7 mouse cellular contexts compared by ENCODE assay signal in genomic region chr1:180777289-180777659, GRCm38 (mm10). TPM values are rescaled to one million over a fixed set of nuclear protein-coding genes. Genes with fewer than 3 reads are reported as not detected.
DNase-seq lines count a peak whose midpoint lies in the region; ATAC-seq lines count a peak whose summit lies in the region.

No protein-coding gene starts in this region.

- peak overlapping the region; percentile 80 for H3K9ac ChIP-seq in neural tube, embryonic 11.5 days (ENCODE audit: low read length)
- H3K9ac ChIP-seq in forebrain, embryonic 13.5 days: peak overlapping the region; percentile 86
- H3K9ac ChIP-seq in liver, embryonic 12.5 days: peak overlapping the region; percentile 76
- H3K9ac ChIP-seq in stomach, embryonic 16.5 days (ENCODE audit: low read length): peak overlapping the region; percentile 93

- no peaks in the 10 kb centered on the region for H3K9me3 ChIP-seq in neural tube, embryonic 11.5 days (ENCODE audit: control insufficient read depth, low read length)
- 0 out of 2 replicates have a peak, but pooled peaks cover 5% of the 10 kb centered on the region for H3K9me3 ChIP-seq in forebrain, embryonic 13.5 days (replicated peaks)
- peaks cover 6% of the 10 kb centered on the region for H3K9me3 ChIP-seq in liver, embryonic 12.5 days (replicated peaks)
- H3K9me3 ChIP-seq in stomach, embryonic 16.5 days (replicated peaks; ENCODE audit: control insufficient read depth, low read length): peaks cover 3% of the 10 kb centered on the region; the same call in 1 of the 2 replicates

- peak overlapping the region; percentile 73 for H3K4me2 ChIP-seq in neural tube, embryonic 11.5 days (ENCODE audit: low read depth)
- peak overlapping the region; percentile 69 for H3K4me2 ChIP-seq in forebrain, embryonic 13.5 days
- H3K4me2 ChIP-seq in liver, embryonic 12.5 days: peak overlapping the region; percentile 92
- peak overlapping the region; percentile 80 for H3K4me2 ChIP-seq in stomach, embryonic 16.5 days (ENCODE audit: low read depth, low read length)

- no peaks in the 10 kb centered on the region for H3K4me1 ChIP-seq in neural tube, embryonic 11.5 days (ENCODE audit: control insufficient read depth, insufficient read depth, low read length)
- H3K4me1 ChIP-seq in forebrain, embryonic 13.5 days: peaks cover 22% of the 10 kb centered on the region
- peaks cover 28% of the 10 kb centered on the region for H3K4me1 ChIP-seq in liver, embryonic 12.5 days
- H3K4me1 ChIP-seq in stomach, embryonic 16.5 days (ENCODE audit: control insufficient read depth, insufficient read depth, low read length): peaks cover 26% of the 10 kb centered on the region

- H3K27me3 ChIP-seq in neural tube, embryonic 11.5 days (ENCODE audit: control insufficient read depth, insufficient read depth, low read length): no peaks in the 10 kb centered on the region
- H3K27me3 ChIP-seq in forebrain, embryonic 13.5 days: 0 out of 2 replicates have a peak, but pooled peaks cover 3% of the 10 kb centered on the region
- peaks cover 17% of the 10 kb centered on the region; the same call in 1 of the 2 replicates for H3K27me3 ChIP-seq in liver, embryonic 12.5 days (replicated peaks)
- no peaks in the 10 kb centered on the region for H3K27me3 ChIP-seq in stomach, embryonic 16.5 days (ENCODE audit: control insufficient read depth, insufficient read depth, low read length)

- peak overlapping the region; percentile 57 for H3K4me3 ChIP-seq in neural tube, embryonic 11.5 days (ENCODE audit: low read depth, low read length)
- H3K4me3 ChIP-seq in forebrain, embryonic 13.5 days: peak overlapping the region; percentile 70
- peak overlapping the region; percentile 68 for H3K4me3 ChIP-seq in liver, embryonic 12.5 days
- H3K4me3 ChIP-seq in stomach, embryonic 16.5 days (replicated peaks; ENCODE audit: low read length): peak overlapping the region; percentile 70

- intact Hi-C loops in left cerebral cortex, postnatal 25 days (cut with DNase I): loop anchor here (2.0 to 5.0 kb wide), 2 partner anchors 35 to 72 kb away; partner anchors contain the start of gene H3f3a

- no peak for DNase-seq in neural tube, embryonic 11.5 days (ENCODE audit: low spot score)
- no peak for DNase-seq in neural tube, embryonic 10.5 days (ENCODE audit: extremely low spot score, low spot score)
- DNase-seq in ovary, postnatal 14 days (ENCODE audit: low spot score): no peak
- no peak for DNase-seq in left cerebral cortex, postnatal 25 days (ENCODE audit: low spot score in 2 of 2)

- no peaks in the 10 kb centered on the region for H3K36me3 ChIP-seq in neural tube, embryonic 11.5 days (ENCODE audit: control insufficient read depth, insufficient read depth, low read length)
- H3K36me3 ChIP-seq in forebrain, embryonic 13.5 days (ENCODE audit: poor library complexity, severe bottlenecking): no peaks in the 10 kb centered on the region
- no peaks in the 10 kb centered on the region for H3K36me3 ChIP-seq in liver, embryonic 12.5 days
- H3K36me3 ChIP-seq in stomach, embryonic 16.5 days (ENCODE audit: control insufficient read depth, insufficient read depth, low read length): no peaks in the 10 kb centered on the region

- no peak for ATAC-seq in neural tube, embryonic 11.5 days (ENCODE audit: insufficient read depth, low FRiP score, low TSS enrichment)
- peak; percentile 41; the same call in 1 of the 2 replicates for ATAC-seq in forebrain, embryonic 13.5 days
- ATAC-seq in liver, embryonic 12.5 days: peak; percentile 22
- peak; percentile 6 for ATAC-seq in stomach, embryonic 16.5 days (ENCODE audit: insufficient read depth, low FRiP score)

- WGBS in neural tube, embryonic 11.5 days: 9% methylated on average over 10 of the region's 10 CpGs
- 9% methylated on average over 10 of the region's 10 CpGs for WGBS in forebrain, embryonic 13.5 days
- WGBS in liver, embryonic 12.5 days (ENCODE audit: insufficient replicate concordance): 6% methylated on average over 10 of the region's 10 CpGs
- WGBS in stomach, embryonic 16.5 days: 2% methylated on average over 10 of the region's 10 CpGs

- peak overlapping the region; percentile 86 for H3K27ac ChIP-seq in neural tube, embryonic 11.5 days (ENCODE audit: low read depth, low read length)
- H3K27ac ChIP-seq in forebrain, embryonic 13.5 days: peak overlapping the region; percentile 88
- H3K27ac ChIP-seq in liver, embryonic 12.5 days: peak overlapping the region; percentile 86
- peak overlapping the region; percentile 98 for H3K27ac ChIP-seq in stomach, embryonic 16.5 days (ENCODE audit: low read length)

RNA-seq across cellular contexts. Expression of gene H3f3a, which starts 36.5 kb away (rescaled TPM):
- 3,301 and 3,463 TPM in 2 replicates for polyA plus RNA-seq in neural tube, embryonic 11.5 days (2014; fragmentation: Nextera tagmentation; extraction: Ambion mirVana)
- polyA plus RNA-seq in forebrain, embryonic 13.5 days (2015; fragmentation: Nextera tagmentation; extraction: Ambion mirVana): 4,035 and 4,414 TPM in 2 replicates
- polyA plus RNA-seq in liver, embryonic 12.5 days (2016; fragmentation: Nextera tagmentation; extraction: Ambion mirVana): 1,997 and 2,057 TPM in 2 replicates
- polyA plus RNA-seq in stomach, embryonic 16.5 days (2015; fragmentation: Nextera tagmentation; extraction: Ambion mirVana): 1,948 and 2,131 TPM in 2 replicates
- total RNA-seq in left cerebral cortex, postnatal 25 days (2021): 100 to 1,000 TPM; 301 to 318 TPM

RNA-seq across cellular contexts. Expression of gene Acbd3, which starts 51.4 kb away (rescaled TPM):
- 23.1 and 24.6 TPM in 2 replicates for polyA plus RNA-seq in neural tube, embryonic 11.5 days (2014; fragmentation: Nextera tagmentation; extraction: Ambion mirVana)
- polyA plus RNA-seq in forebrain, embryonic 13.5 days (2015; fragmentation: Nextera tagmentation; extraction: Ambion mirVana): 19.0 and 19.3 TPM in 2 replicates
- polyA plus RNA-seq in liver, embryonic 12.5 days (2016; fragmentation: Nextera tagmentation; extraction: Ambion mirVana): 13.9 and 15.6 TPM in 2 replicates
- 19.2 and 21.0 TPM in 2 replicates for polyA plus RNA-seq in stomach, embryonic 16.5 days (2015; fragmentation: Nextera tagmentation; extraction: Ambion mirVana)
- 10 to 100 TPM; 32.6 to 33.6 TPM for total RNA-seq in left cerebral cortex, postnatal 25 days (2021)
